Mouse (Mus musculus) ovary, postnatal 14 days (tissue): Measurements from ENCODE around the gene Prkn.

Source experiments
- DNase-seq: peaks from one replicate; pipeline ENCODE4 v3.0.0; 2022; ENCODE audit warnings: low spot score

Prkn gene

DNA sequence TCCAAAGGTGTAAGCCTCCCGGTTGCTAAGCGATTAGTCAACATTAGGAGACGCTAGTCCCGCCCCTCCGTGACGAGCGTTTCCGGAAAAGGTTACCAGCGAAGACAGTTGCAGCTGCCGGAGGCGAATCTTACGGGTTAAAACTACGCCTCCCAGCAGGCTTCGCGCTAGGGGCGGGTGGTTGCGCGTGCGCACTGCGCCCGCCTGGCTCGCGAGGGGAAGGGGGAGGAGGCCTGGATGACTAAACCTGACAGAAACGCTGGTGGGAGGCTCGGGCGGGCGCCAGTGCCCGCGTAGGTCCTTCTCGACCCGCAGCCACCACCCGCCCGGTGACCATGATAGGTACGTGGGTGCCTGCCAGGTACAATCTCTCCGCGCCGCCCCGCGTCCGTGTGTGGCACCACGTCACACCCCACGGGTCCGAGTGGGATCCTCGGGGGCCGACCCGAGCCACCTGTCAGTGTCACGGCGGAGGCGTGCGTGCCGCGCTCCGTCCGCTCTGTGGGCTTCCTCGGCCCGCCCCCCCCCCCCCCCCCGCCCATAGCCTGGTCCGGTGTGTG lies at the start of gene Prkn, which contains the start of gene Pacrg:
Gene Prkn (plus strand): TSS at position 237 of the 560 bp plus-strand sequence.
Gene Pacrg (minus strand): TSS at position 164 of the 560 bp plus-strand sequence.
- peak; percentile 97 for DNase-seq

- no peak for DNase-seq
Measured at GRCm38 (mm10) chr17:10791661-10792060, 48.5 kb upstream of the Prkn start.

DNA sequence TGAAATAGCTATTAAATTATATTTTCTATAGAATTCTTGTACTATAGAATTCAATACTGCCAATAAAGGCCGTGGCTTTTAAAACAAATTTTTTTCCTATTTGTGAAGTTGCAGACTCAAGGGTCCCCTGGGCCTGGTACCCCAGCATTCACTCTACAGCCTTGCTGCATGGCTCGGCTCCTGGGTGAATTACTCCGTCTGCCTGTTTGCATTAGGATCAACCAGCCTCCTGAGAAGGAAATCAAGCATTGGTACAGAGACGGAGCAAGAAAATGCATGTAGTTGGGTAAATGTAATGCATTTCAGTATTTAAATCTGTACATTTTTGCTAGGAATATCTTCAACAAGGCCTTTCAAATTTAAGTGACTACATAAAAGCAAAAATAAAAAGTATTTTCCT lies 33.5 kb upstream of the Prkn start:
- DNase-seq, result no peak

- no peak for DNase-seq
Measured at GRCm38 (mm10) chr17:10807261-10807998, 32.8 kb upstream of the Prkn start.

- DNase-seq, result no peak
Measured at GRCm38 (mm10) chr17:10808571-10808970, 31.6 kb upstream of the Prkn start.

- no peak for DNase-seq
Measured at GRCm38 (mm10) chr17:10818971-10819370, 21.2 kb upstream of the Prkn start.

DNA sequence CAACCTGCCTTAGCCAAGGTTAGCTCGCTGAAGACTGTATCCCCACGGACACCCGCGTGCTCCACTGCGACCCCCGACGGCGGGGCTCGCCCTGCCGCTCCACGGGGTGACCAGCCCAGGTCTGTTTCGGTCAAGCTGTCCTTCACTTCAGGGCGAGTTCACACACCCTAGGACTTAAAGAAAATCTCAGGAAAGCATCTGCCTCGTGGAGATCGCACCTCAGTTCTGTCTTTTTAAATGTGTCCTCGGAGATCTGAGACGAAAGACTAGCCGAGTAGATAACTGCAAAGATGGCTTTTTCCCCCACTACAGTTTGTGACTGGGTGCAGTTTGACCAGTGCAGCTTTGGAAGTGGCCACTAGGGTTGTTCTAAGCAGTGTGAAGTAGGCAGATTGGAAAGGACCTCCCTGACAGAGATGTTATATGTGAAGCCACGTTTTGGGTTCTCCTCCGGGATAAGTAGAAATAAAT lies 582 bp downstream of the Prkn start:
- DNase-seq, result peak; percentile 18

GRCm38 (mm10) chr17:10854207-10854606 lies 14.0 kb downstream of the Prkn start:
- DNase-seq, result no peak

- no peak for DNase-seq
Measured at GRCm38 (mm10) chr17:10874208-10875187, 34.3 kb downstream of the Prkn start.

GRCm38 (mm10) chr17:10878986-10879385 lies 38.8 kb downstream of the Prkn start:
- no peak for DNase-seq

DNA sequence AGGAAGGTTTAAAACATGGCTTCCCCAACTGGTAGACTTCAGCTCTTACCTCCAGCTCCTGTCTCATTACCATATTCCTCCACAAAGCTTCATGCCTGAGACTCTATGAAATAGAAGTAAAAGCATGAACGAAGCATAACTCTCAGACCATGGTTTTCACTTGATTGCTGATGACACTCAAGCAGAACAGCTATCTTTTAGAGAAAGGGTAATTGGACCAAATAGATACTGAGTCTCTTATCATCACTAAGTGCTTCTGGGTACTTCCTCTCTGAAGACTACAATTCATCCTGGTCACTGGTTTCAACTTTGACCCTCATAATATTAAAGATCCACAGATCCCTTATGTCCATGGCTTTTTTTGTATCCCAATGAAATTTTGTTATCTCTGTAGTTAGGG lies 42.1 kb downstream of the Prkn start:
- DNase-seq, result no peak

GRCm38 (mm10) chr17:10887924-10888323 lies 47.7 kb downstream of the Prkn start:
- no peak for DNase-seq

- DNase-seq, result no peak
Measured at GRCm38 (mm10) chr17:10901686-10902228, 61.6 kb downstream of the Prkn start.

DNA sequence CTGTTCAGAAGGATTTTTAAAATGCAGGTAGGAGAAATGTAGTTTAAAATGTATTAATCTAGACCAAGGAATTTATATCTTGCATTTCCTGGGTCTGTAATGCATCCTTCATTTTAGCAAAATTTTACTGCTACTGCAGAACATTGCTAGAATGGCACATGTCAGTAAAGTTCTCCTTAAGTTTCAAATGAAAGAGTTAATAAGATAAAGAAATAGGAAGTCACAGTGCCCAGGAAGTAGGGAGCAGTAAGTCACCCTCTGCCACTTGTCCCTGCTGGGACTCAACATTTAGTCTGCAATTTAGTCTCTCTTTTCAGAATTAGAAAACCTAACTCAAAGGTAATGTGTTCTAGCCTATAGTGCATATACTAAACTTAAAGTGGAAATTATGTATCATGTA lies 96.5 kb downstream of the Prkn start:
- no peak for DNase-seq

GRCm38 (mm10) chr17:10937844-10938243 lies 97.7 kb downstream of the Prkn start:
- no peak for DNase-seq

DNA sequence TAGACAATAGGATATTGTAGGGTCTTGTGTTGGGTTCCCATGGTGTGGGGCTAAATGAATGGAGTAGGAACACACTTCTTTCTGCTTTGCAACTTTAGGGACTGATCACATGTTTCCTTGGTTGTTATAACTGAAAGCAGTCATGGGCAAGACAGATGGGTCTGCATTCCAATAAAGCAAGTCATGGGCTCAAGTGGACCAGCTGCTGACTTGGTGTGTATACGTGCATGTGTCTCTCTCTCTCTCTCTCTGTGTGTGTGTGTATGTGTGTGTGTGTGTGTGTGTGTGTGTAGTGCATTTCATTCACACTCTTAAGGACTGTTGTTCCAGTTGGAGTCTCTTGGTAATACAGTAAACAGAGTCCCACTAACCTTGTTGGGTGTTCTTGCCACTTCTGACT lies 98.6 kb downstream of the Prkn start:
- DNase-seq, result no peak

DNA sequence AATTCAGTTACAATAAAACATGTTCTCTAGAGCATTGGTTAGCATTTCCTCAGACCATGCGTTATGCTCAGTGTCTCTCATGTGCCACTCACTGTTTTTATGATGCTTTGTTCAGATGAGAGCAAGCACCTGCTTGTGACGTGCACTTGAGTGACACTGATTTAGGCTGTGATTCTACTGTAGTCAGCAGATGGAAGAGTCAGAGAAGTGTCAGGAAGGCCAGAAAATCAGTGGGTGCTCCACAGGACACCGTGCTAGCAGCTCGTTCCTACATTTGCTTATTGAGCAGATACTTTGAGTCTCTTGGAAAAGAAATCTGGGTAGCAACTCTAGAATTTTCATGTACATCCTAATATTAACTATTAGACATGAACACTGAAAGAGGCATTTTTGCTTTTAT lies 106.4 kb downstream of the Prkn start:
- no peak for DNase-seq

- no peak for DNase-seq
Measured at GRCm38 (mm10) chr17:10947614-10948013, 107.4 kb downstream of the Prkn start.

GRCm38 (mm10) chr17:10959066-10959864 lies 119.1 kb downstream of the Prkn start:
- DNase-seq, result no peak

GRCm38 (mm10) chr17:10962151-10962550 lies 122.0 kb downstream of the Prkn start:
- no peak for DNase-seq

GRCm38 (mm10) chr17:10982136-10982535 lies 142.0 kb downstream of the Prkn start:
- DNase-seq, result no peak
